Mouse (Mus musculus): ENCODE data around the gene Olfr1037. TPM values are rescaled to one million over a fixed set of nuclear protein-coding genes. Genes with fewer than 3 reads are reported as not detected.
"Not testable (repeated sequence)": the region's sequence is repeated elsewhere in the genome, so short reads cannot be mapped to it uniquely, and the experiment has no call there.

Gene Olfr1037
- not detected for total RNA-seq (2021)
- long read RNA-seq, experiment 1 = 0 reads
- long read RNA-seq, experiment 2 = 0 reads

DNA sequence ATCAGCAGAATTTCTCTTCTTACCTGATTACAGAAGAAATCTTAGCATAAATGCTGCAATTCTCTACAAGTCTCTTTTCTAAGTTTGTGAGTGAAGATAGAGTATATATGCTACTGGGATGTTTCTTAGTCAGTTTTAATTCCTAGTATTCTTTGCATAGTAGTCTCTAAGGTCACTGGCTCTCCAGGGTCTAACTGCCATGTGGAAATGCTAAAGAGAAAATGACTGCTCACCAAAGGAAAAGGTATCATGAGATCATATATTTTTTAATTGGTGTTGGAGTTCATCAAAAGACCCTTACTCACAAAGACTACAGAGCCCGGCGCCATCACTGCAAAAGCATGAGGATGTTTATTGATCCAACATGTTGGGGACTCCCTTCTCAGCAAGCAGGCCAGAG, at the start of gene Olfr1037:
Olfr1037 (minus strand) TSS at position 101 of the 400 bp plus-strand sequence.
- Histone ChIP-seq H3K4me3 (no peak within 1 kb of the TSS), H3K27ac (no peak within 1 kb of the TSS)
- TF ChIP-seq CTCF (conservative IDR thresholded peaks at IDR 0.05) = no peak
- DNase-seq (ENCODE audit: low spot score in 2 of 2) = no peak

DNA sequence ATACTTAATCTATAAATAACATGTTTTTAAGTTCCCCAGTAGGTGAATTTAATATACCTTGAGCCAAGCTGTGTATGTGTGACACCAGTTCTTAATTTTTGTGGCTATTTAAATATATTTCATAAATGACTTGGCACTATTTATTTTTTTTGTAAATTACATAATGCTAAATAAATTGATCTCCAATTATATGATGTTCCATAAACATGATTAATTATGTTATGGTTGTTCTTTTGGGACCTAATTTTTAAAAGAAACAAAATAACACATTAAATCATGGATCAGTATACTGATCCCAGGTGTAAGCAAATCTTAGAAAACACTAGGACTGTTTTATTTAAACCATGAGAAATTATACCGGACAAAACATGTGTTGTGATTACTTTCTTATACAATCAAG, 48.6 kb upstream of the Olfr1037 start, which contains the start of gene Olfr1039:
Olfr1039 (minus strand) TSS at position 101 of the 400 bp plus-strand sequence.
- Histone ChIP-seq H3K27ac (no peak within 1 kb of the TSS), H3K4me3 (no peak within 1 kb of the TSS)
- TF ChIP-seq CTCF (conservative IDR thresholded peaks at IDR 0.05) = no peak
- DNase-seq (ENCODE audit: low spot score in 2 of 2) = no peak

DNA sequence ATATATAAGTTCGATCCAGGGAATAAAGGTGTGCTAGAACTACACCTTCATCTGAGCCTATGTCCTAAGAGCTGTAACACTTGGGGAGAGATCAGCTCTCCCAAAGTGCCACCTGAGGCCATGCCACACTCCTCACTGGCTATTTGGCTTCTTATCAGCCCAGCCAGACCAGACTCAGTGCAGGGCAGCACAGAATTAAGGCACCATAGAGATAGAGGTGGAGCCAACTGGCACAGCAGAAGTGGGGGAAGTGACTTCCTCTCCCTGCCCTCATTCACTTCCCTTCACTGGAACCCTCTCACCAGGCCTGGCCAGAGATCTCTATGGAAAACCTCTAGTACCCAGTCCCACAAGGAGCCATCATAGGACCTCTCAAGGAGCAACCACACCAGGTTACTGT, 6.7 kb downstream of the Olfr1037 start:
- DNase-seq (ENCODE audit: low spot score in 2 of 2); H3K4me3 ChIP-seq; H3K27ac ChIP-seq: not testable (repeated sequence)

DNA sequence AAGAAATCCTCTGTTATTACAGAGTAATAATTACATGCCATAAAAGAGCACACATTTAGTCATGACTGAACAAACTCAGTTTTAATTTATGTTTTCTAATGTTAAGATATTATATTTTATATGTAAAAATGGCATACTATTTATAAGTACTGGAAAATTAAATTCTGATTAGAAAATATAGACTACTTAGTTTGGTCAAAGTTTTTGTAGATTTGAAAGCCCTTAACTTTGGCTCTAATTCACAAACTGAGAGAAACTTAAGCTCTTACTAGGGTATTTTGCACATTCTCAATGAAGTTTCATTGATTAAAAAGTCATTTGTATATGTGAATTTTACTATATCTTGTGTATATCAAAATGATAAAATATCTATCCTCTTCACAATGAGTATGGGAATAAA, 13.5 kb downstream of the Olfr1037 start, which contains the start of gene Olfr1036:
Olfr1036 (plus strand) TSS at position 301 of the 400 bp plus-strand sequence.
- not testable (repeated sequence) for H3K27ac ChIP-seq; DNase-seq (ENCODE audit: low spot score in 2 of 2); H3K4me3 ChIP-seq

DNA sequence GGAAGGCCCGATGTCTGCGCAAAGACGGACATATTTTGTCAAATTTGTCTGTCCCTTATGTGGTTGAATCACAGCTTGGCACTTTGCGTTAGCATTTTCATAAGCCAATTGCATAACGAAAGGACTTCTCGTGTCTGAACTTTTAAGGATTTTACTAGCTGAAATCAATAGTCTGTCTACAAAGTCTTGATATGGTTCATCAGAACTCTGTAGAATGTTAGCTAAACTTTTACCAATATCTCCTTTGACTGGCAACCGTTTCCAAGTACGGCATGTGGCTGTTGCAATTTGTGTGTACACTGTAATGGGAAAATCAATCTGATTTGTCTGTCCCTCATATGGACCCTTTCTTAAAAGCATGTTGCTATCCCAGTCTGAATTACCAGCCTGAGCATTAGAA, 17.0 kb downstream of the Olfr1037 start:
- no peak for DNase-seq (ENCODE audit: low spot score in 2 of 2)
- H3K27ac ChIP-seq = no peak overlapping the region
- H3K4me3 ChIP-seq = no peak overlapping the region
- TF ChIP-seq CTCF (conservative IDR thresholded peaks at IDR 0.05) = no peak

DNA sequence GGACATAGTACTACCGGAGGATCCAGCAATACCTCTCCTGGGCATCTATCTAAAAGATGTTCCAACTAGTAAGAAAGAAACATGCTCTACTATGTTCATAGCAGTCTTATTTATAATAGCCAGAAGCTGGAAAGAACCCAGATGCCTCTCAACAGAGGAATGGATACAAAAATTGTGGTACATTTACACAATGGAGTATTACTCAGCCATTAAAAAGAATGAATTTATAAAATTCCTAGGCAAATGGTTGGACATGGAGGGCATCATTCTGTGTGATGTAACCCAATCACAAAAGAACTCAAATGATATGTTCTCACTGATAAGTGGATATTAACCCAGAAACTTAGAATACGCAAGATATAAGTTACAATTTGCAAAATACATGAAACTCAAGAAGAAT, 23.4 kb downstream of the Olfr1037 start:
- DNase-seq (ENCODE audit: low spot score in 2 of 2); H3K4me3 ChIP-seq; H3K27ac ChIP-seq: not testable (repeated sequence)

DNA sequence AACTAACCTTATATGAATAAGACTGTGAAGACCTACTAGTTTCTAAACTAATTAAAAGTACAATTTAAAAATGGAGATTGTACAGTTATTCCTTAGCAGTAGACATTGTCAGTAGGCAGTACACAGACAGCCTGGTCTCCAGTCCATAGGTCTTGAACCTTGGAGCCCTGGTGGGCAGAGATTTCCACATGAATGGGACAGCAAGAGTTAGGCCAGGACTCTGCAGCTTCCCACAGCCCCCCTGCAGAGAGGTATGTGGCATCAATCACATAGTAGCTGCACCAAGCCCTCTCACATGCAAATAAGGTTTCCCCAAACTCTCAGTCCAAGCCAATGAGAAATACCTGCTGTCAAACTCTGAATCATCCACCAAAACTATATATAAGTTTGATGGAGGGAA, 36.4 kb downstream of the Olfr1037 start:
- not testable (repeated sequence) for H3K27ac ChIP-seq; H3K4me3 ChIP-seq; DNase-seq (ENCODE audit: low spot score in 2 of 2)

DNA sequence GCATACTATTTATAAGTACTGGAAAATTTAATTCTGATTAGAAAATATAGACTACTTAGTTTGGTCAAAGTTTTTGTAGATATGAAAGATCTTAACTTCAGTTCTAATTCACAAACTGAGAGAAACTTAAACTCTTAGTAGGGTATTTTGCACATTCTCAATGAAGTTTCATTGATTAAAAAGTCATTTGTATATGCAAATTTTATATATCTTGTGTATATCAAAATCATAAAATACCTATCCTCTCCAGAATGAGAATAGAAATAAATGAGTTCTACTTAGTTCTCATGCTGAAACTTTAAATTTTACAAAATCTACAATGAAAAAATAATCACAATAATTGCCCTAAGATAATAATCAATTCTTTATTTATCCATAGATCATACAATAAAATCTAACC, 41.6 kb downstream of the Olfr1037 start, which contains the start of gene Olfr1034:
Olfr1034 (plus strand) TSS at position 301 of the 400 bp plus-strand sequence.
- no peak for TF ChIP-seq CTCF (conservative IDR thresholded peaks at IDR 0.05)

More for the DNA sequence above, 41.6 kb downstream of the Olfr1037 start, which contains the start of gene Olfr1034:
- Histone ChIP-seq H3K27ac (no peak within 1 kb of the TSS), H3K4me3 (no peak within 1 kb of the TSS)
- DNase-seq (ENCODE audit: low spot score in 2 of 2) = no peak

Other genes with a start within 250 kb of the Olfr1037 start
- gene Olfr1019, start 241.9 kb downstream of the Olfr1037 start, total RNA-seq (2021) = not detected
- not detected for gene Olfr1020, start 240.4 kb downstream of the Olfr1037 start, total RNA-seq (2021)
- not detected for gene Olfr1022, start 218.8 kb downstream of the Olfr1037 start, total RNA-seq (2021)
- gene Olfr1023, start 201.7 kb downstream of the Olfr1037 start, total RNA-seq (2021) = not detected
- not detected for gene Olfr1024, start 182.3 kb downstream of the Olfr1037 start, total RNA-seq (2021)
- gene Olfr1025-ps1, start 172.2 kb downstream of the Olfr1037 start, total RNA-seq (2021) = not detected
- gene Olfr1026, start 165.8 kb downstream of the Olfr1037 start, total RNA-seq (2021) = not detected
- under 1 TPM in 1 of 2 experiments, not detected in 1; 0.10 TPM for gene Olfr1028, start 136.9 kb downstream of the Olfr1037 start, total RNA-seq (2021)
- gene Olfr1029, start 113.5 kb downstream of the Olfr1037 start, total RNA-seq (2021) = not detected
- not detected for gene Olfr1030, start 108.1 kb downstream of the Olfr1037 start, total RNA-seq (2021)
- not detected for gene Olfr1031, start 97.1 kb downstream of the Olfr1037 start, total RNA-seq (2021)
- gene Olfr1032, start 81.8 kb downstream of the Olfr1037 start, total RNA-seq (2021) = not detected
- gene Olfr1033, start 66.8 kb downstream of the Olfr1037 start, total RNA-seq (2021) = not detected
- gene Olfr1034, start 41.5 kb downstream of the Olfr1037 start, total RNA-seq (2021) = not detected
- gene Olfr1036, start 13.4 kb downstream of the Olfr1037 start, total RNA-seq (2021) = not detected
- not detected for gene Olfr1039, start 48.5 kb upstream of the Olfr1037 start, total RNA-seq (2021)
- not detected for gene Olfr1040, start 59.3 kb upstream of the Olfr1037 start, total RNA-seq (2021)
- gene Olfr1042, start 74.5 kb upstream of the Olfr1037 start, total RNA-seq (2021) = not detected
- gene Olfr1043, start 80.1 kb upstream of the Olfr1037 start, total RNA-seq (2021) = not detected
- gene Olfr1044, start 90.4 kb upstream of the Olfr1037 start, total RNA-seq (2021) = not detected
- not detected for gene Olfr52, start 98.3 kb upstream of the Olfr1037 start, total RNA-seq (2021)
- not detected for gene Olfr1045, start 115.6 kb upstream of the Olfr1037 start, total RNA-seq (2021)
- not detected for gene Olfr1046, start 131.9 kb upstream of the Olfr1037 start, total RNA-seq (2021)
- not detected for gene Olfr1047, start 144.0 kb upstream of the Olfr1037 start, total RNA-seq (2021)
- gene Olfr1048, start 152.9 kb upstream of the Olfr1037 start, total RNA-seq (2021) = not detected
- gene Olfr1049, start 170.9 kb upstream of the Olfr1037 start, total RNA-seq (2021) = not detected
- not detected for gene Olfr1051, start 191.7 kb upstream of the Olfr1037 start, total RNA-seq (2021)
- not detected for gene Olfr1052, start 205.1 kb upstream of the Olfr1037 start, total RNA-seq (2021)
- gene Olfr1053, start 227.9 kb upstream of the Olfr1037 start, total RNA-seq (2021) = not detected
- not detected for gene Olfr1054, start 248.0 kb upstream of the Olfr1037 start, total RNA-seq (2021)

Data from layer of hippocampus, adult 2 months (tissue).